Mouse (Mus musculus): ENCODE measurements at regions not wholly inside any gene's neighbourhood (a gene's known extent, or its start where the extent isn't known, plus 50 kb on each side); places are given as distances from the start of the nearest gene placed in this dataset.

- DNase-seq, result no peak
These were observed 131.4 kb upstream of the Psmd7 start for GRCm38 (mm10) chr8:107719656-107720055.

- no peak for DNase-seq
These were observed 138.5 kb upstream of the Psmd7 start for GRCm38 (mm10) chr8:107726716-107727115.

- DNase-seq, result no peak
These were observed 139.0 kb upstream of the Psmd7 start for GRCm38 (mm10) chr8:107727276-107727675.

GRCm38 (mm10) chr8:107739091-107739490 lies 150.8 kb upstream of the Psmd7 start:
- DNase-seq, result no peak

GRCm38 (mm10) chr8:107757083-107757482 lies 168.8 kb upstream of the Psmd7 start:
- no peak for DNase-seq

GRCm38 (mm10) chr8:107758637-107759036 lies 170.4 kb upstream of the Psmd7 start:
- DNase-seq, result no peak

GRCm38 (mm10) chr8:107776906-107777305 lies 165.5 kb upstream of the Zfhx3 start:
- DNase-seq, result no peak

- no peak for DNase-seq
These were observed 156.7 kb upstream of the Zfhx3 start for GRCm38 (mm10) chr8:107785771-107786170.

- DNase-seq, result no peak
These were observed 150.2 kb upstream of the Zfhx3 start for GRCm38 (mm10) chr8:107792286-107792685.

- DNase-seq, result no peak
These were observed 127.5 kb upstream of the Zfhx3 start for GRCm38 (mm10) chr8:107814931-107815330.

GRCm38 (mm10) chr8:107815775-107816174 lies 126.7 kb upstream of the Zfhx3 start:
- no peak for DNase-seq

GRCm38 (mm10) chr8:107817796-107818195 lies 124.6 kb upstream of the Zfhx3 start:
- DNase-seq, result no peak

- no peak for DNase-seq
These were observed 122.2 kb upstream of the Zfhx3 start for GRCm38 (mm10) chr8:107820174-107820760.

- DNase-seq, result no peak
These were observed 120.9 kb upstream of the Zfhx3 start for GRCm38 (mm10) chr8:107821522-107821921.

- DNase-seq, result no peak
These were observed 118.3 kb upstream of the Zfhx3 start for GRCm38 (mm10) chr8:107824096-107824495.

GRCm38 (mm10) chr8:107824640-107825039 lies 117.8 kb upstream of the Zfhx3 start:
- DNase-seq, result no peak

GRCm38 (mm10) chr8:107827500-107828125 lies 114.8 kb upstream of the Zfhx3 start:
- DNase-seq, result no peak

- no peak for DNase-seq
These were observed 113.9 kb upstream of the Zfhx3 start for GRCm38 (mm10) chr8:107828541-107828940.

GRCm38 (mm10) chr8:107833481-107833880 lies 109.0 kb upstream of the Zfhx3 start:
- no peak for DNase-seq

- no peak for DNase-seq
These were observed 96.3 kb upstream of the Zfhx3 start for GRCm38 (mm10) chr8:107846141-107846540.

GRCm38 (mm10) chr8:107851236-107852043 lies 91.0 kb upstream of the Zfhx3 start:
- no peak for DNase-seq

GRCm38 (mm10) chr8:107859770-107860169 lies 82.7 kb upstream of the Zfhx3 start:
- no peak for DNase-seq

- no peak for DNase-seq
These were observed 82.2 kb upstream of the Zfhx3 start for GRCm38 (mm10) chr8:107860251-107860650.

Measured in cerebellum, adult 18-20 months (tissue).